Mouse (Mus musculus): Measurements from ENCODE around the gene Rdx.

DNA sequence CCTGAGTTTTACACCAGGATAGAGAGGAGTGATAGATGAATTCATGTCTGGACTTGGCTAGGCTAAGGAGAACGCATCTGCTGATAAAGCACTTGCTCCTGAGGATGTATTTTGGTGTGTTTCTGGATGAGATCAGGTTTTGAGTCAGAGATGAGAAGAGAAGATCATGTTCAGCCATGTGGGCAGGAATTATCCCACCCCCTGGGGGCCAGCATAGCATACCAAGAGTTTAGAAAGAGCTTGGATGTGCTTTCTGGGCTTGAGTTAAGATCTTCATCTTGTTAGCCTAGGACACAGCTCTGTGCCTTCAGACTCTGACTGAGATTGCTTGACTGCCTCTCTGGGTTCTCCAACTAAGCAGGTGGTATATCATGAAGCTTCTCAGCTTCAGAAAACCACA, 38.5 kb upstream of the Rdx start:
- no peak for TF ChIP-seq CTCF (IDR thresholded peaks at IDR 0.05 in 2 of 3, conservative IDR thresholded peaks at IDR 0.05 in 1 of 3; ENCODE audit: control insufficient read depth in 1 of 3, insufficient read depth in 1 of 3, low read depth in 2 of 3, low read length in 3 of 3, poor library complexity in 1 of 3, severe bottlenecking in 1 of 3)
- no peak for TF ChIP-seq EP300 (IDR thresholded peaks at IDR 0.05; ENCODE audit: low read depth in 1 of 2, low read length in 2 of 2)

Measured in MEL (cell line).